Mouse (Mus musculus): ENCODE measurements around the gene Egfr.

The Egfr gene

DNA sequence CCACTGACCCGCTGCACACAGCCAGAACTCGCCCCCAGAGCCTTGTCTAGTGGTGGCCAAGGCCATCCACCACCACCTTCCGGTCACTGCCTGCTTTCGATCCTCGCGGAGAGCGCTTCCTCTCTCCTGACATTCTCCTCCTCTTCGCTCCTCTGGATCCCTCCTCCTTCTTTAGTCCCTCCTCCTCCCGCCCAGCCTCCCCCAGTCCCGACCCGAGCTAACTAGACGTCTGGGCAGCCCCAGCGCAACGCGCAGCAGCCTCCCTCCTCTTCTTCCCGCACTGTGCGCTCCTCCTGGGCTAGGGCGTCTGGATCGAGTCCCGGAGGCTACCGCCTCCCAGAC is at the start of gene Egfr:
Egfr (plus strand) TSS at position 197 of the 342 bp plus-strand sequence.
- peak; percentile 80 for DNase-seq (ENCODE audit: low read depth, low spot score)

- no peak for DNase-seq (ENCODE audit: low read depth, low spot score)
These were observed 48.8 kb upstream of the Egfr start for GRCm38 (mm10) chr11:16703221-16703620.

DNA sequence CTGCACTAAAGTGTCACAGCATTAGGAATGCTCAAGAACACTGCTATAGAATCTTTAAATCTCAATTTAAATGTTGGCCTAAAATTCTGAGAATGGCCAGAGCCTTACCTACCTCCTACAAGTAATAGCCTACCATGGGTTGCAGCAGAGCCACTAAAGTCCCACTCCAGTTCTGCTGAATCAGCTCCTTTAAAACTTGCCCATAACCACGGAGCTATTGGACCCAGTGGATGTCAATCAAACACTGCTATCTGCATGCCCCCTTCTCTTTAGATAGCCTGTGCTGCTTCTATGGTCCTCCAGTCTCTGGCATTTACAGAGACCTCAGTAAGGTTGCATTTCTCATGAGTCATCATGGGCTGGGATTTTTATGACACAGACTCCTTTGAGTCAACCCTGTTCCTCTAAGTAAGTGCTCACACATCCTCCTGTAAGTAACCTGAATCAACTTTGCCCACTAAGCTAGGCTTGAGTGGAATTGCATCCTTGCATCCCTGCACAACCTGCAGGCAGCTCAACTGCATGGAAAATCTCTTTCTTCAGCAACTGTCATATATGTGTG is 16.8 kb upstream of the Egfr start:
- DNase-seq (ENCODE audit: low read depth, low spot score), result no peak

- DNase-seq (ENCODE audit: low read depth, low spot score), result no peak
These were observed 14.7 kb upstream of the Egfr start for GRCm38 (mm10) chr11:16737323-16737722.

DNA sequence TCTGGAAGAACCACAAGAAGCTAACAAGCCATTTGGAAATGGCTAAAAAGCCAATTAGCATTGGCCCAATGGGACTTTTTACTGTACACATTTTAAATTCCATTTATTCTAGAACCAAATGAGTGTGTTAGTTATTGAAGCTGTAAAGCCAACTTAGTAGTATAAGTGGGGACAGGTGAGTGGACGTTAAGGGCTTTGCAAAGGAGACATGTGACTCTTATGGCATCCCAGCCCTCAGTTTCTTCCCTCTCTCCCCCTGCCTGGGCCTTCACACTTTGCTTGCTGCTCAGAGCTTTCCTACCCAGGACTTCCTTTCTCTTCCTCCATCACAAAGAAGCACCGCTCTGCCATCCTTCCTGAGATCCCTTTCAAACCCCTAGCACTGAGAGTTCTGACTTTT is 13.3 kb upstream of the Egfr start:
- no peak for DNase-seq (ENCODE audit: low read depth, low spot score)

DNA sequence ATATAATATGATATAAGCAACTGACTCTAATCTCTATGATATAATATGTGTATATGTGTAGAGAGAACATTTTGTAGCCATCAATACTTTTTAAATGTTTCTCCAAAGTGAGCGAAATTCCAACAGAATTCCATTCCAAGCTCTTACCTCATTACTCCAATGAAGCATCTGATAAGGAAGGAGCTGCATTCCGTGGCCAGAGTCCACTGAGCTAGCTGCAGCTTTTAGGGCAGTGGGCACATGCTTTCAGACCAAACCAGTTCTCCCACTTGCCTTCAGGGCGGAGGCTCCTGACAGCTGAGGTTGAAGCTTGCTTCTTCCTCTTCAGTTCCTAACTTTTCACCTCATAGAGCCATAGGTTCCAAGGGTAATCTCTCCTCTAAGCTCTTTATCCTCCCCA is 12.8 kb upstream of the Egfr start:
- no peak for DNase-seq (ENCODE audit: low read depth, low spot score)

GRCm38 (mm10) chr11:16740691-16741611 is 11.1 kb upstream of the Egfr start:
- DNase-seq (ENCODE audit: low read depth, low spot score), result no peak

DNA sequence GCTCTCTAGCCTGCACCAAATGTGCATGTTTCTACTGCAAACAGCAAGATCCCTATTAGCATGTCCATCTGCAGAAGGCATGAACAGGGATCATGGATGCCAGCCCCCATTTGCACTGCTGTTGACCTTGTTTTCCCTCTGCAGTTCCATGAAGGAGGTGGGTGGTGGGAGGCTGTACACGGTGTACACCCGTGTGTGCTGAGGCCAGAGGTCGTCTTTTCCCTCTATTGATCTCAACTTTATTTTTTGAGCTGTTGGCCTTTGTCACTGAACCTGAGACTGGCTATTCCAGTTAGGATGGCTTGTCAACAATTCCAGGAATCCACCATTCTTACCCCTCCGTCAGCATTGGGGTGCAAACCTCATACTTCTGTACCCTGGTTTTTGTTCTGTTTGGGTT is 9.8 kb upstream of the Egfr start:
- no peak for DNase-seq (ENCODE audit: low read depth, low spot score)

- DNase-seq (ENCODE audit: low read depth, low spot score), result no peak
These were observed 9.2 kb upstream of the Egfr start for GRCm38 (mm10) chr11:16742821-16743220.

- no peak for DNase-seq (ENCODE audit: low read depth, low spot score)
These were observed 483 bp upstream of the Egfr start for GRCm38 (mm10) chr11:16751457-16751982.

DNA sequence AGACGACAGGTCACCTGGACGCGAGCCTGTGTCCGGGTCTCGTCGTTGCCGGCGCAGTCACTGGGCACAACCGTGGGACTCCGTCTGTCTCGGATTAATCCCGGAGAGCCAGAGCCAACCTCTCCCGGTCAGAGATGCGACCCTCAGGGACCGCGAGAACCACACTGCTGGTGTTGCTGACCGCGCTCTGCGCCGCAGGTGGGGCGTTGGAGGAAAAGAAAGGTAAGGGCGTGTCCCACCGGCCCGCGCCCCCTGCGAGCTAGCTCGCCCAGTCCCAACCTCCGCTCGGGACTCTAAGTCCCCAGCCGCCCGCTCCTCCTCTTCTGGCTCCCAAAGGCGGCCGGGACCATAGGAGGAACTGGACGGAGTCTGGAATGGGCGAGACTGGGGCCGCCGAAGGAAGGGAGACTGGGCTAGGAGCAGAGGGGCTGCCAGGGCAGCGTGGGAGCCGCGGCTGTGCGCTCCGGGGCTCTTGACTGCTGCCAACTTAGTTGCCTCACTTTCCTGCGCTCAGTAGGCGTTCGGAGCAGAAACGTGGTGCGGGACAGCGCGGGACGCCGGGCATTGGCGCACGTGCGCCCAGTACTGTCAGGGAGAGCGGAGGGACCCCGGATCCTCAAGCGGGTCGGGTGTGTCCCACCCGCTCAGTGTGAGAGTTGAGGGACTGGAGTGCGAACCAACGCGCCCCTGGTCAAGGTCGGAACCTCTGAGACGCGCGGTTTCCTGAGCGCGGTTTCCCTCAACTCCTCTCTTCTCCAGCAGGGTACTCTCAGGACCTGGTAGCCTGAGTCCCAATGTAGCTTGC is 548 bp downstream of the Egfr start:
- peak; percentile 68 for DNase-seq (ENCODE audit: low read depth, low spot score)

DNA sequence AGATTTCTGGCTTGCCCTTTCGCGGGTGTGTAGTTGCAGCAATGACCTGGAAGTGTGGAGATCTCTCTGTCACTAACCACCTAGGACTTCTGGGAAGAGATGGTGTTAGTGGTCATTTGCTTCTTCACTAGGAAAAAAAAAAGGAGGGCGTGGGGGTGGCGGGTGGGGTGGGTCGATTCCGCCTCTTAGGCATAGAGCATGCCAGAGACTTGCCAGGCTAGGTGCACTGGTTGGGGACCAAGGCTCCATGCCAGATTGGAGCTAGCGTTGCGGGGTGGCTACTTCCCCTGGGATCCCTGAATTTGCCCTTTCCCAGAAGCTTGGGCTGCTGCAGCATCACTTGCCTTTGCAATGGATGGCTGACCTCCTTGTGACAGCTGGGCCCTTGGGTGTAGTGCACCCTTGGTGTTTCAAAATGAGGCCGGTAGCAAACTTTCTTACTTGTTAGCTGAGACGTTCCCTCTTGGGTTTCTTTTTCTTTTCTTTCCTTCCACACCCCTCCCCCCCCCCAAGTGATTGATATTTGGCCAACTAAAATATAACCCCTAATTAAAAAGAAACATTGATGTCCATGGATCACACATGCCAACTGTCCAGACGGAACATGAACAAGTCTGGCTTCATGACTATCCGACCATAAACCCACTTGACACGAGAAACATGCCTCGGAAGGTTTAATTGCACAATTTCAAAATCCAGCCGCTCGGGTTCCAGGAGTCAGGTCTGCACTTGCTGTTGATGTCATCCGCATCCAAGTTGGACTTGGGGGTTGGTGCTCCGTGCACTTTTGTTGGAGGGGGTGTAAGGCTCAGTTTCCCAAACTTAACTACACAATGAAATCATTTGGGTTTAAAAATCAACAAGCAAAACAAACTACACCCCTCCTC is 1.4 kb downstream of the Egfr start:
- no peak for DNase-seq (ENCODE audit: low read depth, low spot score)

DNA sequence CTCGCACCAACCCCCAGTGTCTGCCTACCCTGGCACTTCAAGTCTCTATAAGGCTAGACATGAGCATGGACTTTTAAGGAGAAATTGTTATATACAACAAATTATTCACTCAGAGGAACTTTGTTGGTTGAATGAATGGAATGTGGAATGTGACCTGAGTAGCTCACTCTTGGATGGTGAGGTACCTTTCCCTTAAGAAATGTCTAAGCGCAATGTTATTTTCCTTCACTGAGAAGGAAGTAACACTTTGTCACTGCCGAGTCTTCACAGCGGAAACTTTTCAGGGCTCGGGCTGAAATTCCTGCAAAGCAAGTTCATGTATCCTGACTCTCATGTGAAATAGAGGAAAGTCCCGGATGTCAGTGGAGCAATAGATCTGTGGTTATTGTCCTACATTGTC is 7.9 kb downstream of the Egfr start:
- peak; percentile 3 for DNase-seq (ENCODE audit: low read depth, low spot score)

GRCm38 (mm10) chr11:16761184-16761583 is 9.2 kb downstream of the Egfr start:
- no peak for DNase-seq (ENCODE audit: low read depth, low spot score)

DNA sequence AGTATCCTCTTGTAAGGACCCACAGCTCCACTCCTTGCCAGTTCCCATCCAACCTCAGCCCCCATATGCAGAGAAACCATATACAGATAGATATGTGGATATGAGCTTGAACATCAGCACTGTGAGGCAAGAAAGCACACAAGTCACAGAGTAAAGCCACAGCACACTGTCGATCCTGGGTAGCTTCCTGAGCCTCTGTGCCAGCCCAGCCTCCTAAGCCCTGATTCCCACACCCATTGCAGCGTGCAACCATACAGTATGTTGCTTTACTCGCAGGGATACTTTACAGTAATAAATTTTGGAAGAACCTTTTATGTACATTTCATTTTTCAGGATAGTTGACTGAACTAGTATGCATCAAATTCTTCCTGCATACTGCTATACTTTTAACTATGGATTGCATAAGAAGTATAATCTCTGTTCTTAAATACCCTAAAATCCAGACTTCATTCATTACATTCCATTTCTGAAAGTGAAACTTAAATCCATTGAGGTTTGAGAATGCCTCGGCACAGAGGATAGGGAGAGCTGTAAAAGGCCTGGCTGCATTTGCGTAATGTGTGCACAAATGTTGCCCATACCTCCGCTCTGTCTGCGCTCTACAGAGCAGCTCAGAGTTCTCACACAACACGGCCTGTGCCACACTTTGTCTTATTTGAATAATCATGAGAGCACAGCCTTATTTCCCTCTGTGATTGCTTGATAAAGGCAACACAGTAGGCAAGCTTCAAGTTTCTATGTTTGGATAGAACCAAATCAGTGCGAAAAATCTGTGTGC is 14.2 kb downstream of the Egfr start:
- DNase-seq (ENCODE audit: low read depth, low spot score), result peak; percentile 2

DNA sequence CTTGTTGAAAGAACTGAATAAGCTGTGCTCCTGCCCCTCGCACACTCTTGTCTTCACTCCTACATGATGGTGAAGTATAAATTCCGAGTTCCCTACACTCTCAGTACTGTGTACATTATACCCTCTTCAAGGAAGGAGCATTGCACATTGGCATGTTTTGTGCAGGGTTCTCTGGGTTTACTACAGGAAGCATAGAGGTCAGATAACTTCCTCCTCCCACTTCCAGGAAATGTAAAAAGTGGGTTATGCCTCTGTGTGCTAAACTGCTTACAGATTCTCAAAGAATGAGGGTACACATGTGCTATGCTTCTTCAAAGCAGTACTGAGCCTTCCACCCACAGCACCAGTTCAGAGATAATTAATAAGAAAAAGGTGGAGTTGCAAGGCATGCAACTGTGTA is 16.0 kb downstream of the Egfr start:
- no peak for DNase-seq (ENCODE audit: low read depth, low spot score)

DNA sequence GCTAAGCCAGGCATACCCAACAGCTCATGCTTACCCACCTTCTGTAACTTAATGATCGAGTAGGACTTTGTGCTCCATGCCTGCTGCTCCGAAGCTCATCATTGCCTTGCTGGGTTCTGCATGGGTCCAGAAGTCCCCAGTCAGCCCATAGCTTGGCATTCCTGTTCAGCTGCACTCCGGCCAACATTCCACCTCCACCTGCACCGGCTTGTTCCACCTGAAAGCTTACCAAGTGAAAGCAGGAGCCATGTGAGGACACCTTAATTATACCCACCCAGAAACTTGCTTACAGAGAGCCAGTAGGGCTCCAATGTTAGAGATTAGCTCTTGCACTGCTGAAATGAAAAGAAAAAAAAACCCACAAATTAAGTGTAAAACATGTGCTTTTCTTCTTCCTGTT is 17.3 kb downstream of the Egfr start:
- no peak for DNase-seq (ENCODE audit: low read depth, low spot score)

GRCm38 (mm10) chr11:16769709-16770303 is 17.8 kb downstream of the Egfr start:
- DNase-seq (ENCODE audit: low read depth, low spot score), result no peak

DNA sequence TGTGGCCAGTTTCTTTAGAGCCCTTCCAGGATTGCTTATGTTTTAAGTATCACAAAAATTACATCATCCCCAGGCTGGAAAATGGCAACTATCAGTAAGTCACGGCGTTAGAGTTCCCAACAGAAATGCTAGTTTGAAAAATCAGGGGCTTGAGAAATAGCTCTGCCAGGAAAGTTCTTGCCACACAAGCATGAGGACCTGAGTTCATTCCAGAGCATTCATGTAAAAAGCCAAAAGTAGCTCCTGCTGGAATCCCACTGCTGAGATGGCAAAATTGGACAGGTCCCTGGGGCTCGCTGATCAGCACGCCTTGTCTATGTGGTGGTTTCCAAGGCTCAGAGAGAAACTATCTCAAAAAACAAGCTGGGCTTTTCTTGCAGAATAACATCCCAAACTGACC is 19.0 kb downstream of the Egfr start:
- no peak for DNase-seq (ENCODE audit: low read depth, low spot score)

DNA sequence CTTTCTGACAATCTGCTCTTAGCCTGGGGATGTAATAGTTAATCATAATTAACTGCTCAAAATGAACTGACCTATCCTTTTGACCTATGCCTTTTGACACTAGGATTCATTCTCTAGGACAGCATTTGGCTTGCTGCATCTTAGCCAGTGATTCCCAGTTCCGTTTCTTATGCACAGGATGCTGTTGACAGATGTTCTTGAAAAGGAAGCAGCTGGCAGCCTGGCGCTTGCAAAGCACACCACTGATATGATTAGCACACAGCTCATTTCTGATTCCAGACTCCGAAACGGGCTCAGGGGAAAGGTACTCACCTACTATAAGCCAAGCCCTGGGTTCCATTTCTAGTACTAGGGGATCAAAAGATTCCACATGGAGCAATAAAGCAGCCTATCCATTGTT is 20.7 kb downstream of the Egfr start:
- DNase-seq (ENCODE audit: low read depth, low spot score), result no peak

All from R1 (cell line).